Mouse (Mus musculus) midbrain, embryonic 11.5 days (tissue): Measurements from ENCODE around the gene Xrcc6. TPM values are rescaled to one million over a fixed set of nuclear protein-coding genes. Genes with fewer than 3 reads are reported as not detected.

Experiments
- ATAC-seq: fragments of 200-750 bp; cut with Nextera tagmentation; 2 replicates; pipeline ENCODE4 v1.8.0; 2017; ENCODE audit warnings: moderate TSS enrichment, moderate library complexity; ENCODE audit not compliant: low FRiP score
- DNase-seq: peaks from one replicate; pipeline ENCODE4 v3.0.0; 2015; ENCODE audit warnings: low spot score; ENCODE audit errors: missing footprints
- H3K27ac ChIP-seq: fragments of 300-500 bp; sonication (generic); 2 replicates; pipeline ENCODE4 v1.5.1; 2014; ENCODE audit warnings: low read depth, low read length
- H3K27me3 ChIP-seq: fragments of 300-500 bp; sonication (generic); 2 replicates; pipeline ENCODE4 v1.6.1; 2014; ENCODE audit warnings: mild to moderate bottlenecking, low read length, moderate library complexity, mixed read lengths; ENCODE audit not compliant: control insufficient read depth, insufficient read depth
- H3K36me3 ChIP-seq: fragments of 300-500 bp; sonication (generic); 2 replicates; pipeline ENCODE4 v1.6.1; 2014; ENCODE audit warnings: mild to moderate bottlenecking, low read length, moderate library complexity, mixed read lengths; ENCODE audit not compliant: control insufficient read depth, insufficient read depth
- H3K4me1 ChIP-seq: fragments of 300-500 bp; sonication (generic); 2 replicates; pipeline ENCODE4 v1.6.1; 2014; ENCODE audit warnings: low read length; ENCODE audit not compliant: control insufficient read depth, insufficient read depth
- H3K4me2 ChIP-seq: fragments of 300-500 bp; sonication (generic); 2 replicates; pipeline ENCODE4 v1.6.1; 2014; ENCODE audit warnings: mild to moderate bottlenecking, moderate library complexity
- H3K4me3 ChIP-seq: fragments of 300-500 bp; sonication (generic); 2 replicates; pipeline ENCODE4 v1.5.1; 2014; ENCODE audit warnings: low read depth, low read length
- H3K9ac ChIP-seq: fragments of 300-500 bp; sonication (generic); 2 replicates; pipeline ENCODE4 v1.6.1; 2014; ENCODE audit warnings: low read length
- H3K9me3 ChIP-seq: fragments of 300-500 bp; sonication (generic); 2 replicates; pipeline ENCODE4 v1.6.1; 2016; ENCODE audit warnings: low read length; ENCODE audit not compliant: control insufficient read depth
- WGBS: fragments of 180-500 bp; shearing (Covaris S2); extraction: QIAGEN DNeasy Blood & Tissue Kit; methylation state at CpG from one replicate; pipeline ENCODE4 v1.1.7; 2014; 5-methylcytosine and 5-hydroxymethylcytosine counted together
- polyA plus RNA-seq: library from polyadenylated mRNA; unstranded; fragments of >200 nt; fragmentation: Nextera tagmentation; extraction: Ambion mirVana; gene quantifications from 2 replicates; pipeline ENCODE4 v1.2.1, GENCODE M21; 2014

Xrcc6 gene
- polyA plus RNA-seq, 1 experiment from 2014 or later: 58.4 TPM

- Histone ChIP-seq H3K27ac (no peak overlapping the region), H3K27me3 (no peaks in the 10 kb centered on the region), H3K9me3 (no peaks in the 10 kb centered on the region), H3K4me3 (no peak overlapping the region), H3K4me1 (peaks cover 14% of the 10 kb centered on the region; the same call in 1 of the 2 replicates), H3K36me3 (no peaks in the 10 kb centered on the region), H3K4me2 (no peak overlapping the region), H3K9ac (no peak overlapping the region)
- 90% methylated on average over 6 of the region's 6 CpGs for WGBS
- ATAC-seq (no peak), DNase-seq (peak; percentile 67)
Measured at GRCm38 (mm10) chr15:82011947-82012346, 24.3 kb downstream of the Xrcc6 start.

- peak overlapping the region; percentile 98 for H3K4me2 ChIP-seq
- no peak overlapping the region for H3K27ac ChIP-seq
- 19% methylated on average over 9 of the region's 9 CpGs for WGBS
- peak; percentile 80 for DNase-seq
- H3K36me3 ChIP-seq: no peaks in the 10 kb centered on the region
- ATAC-seq: no peak
- peak overlapping the region; percentile 87 for H3K4me3 ChIP-seq
- peaks cover 14% of the 10 kb centered on the region; the same call in 1 of the 2 replicates for H3K4me1 ChIP-seq
- no peaks in the 10 kb centered on the region for H3K9me3 ChIP-seq
- peak overlapping the region; percentile 82 for H3K9ac ChIP-seq
- H3K27me3 ChIP-seq: no peaks in the 10 kb centered on the region
Measured at GRCm38 (mm10) chr15:82014745-82015391, 27.2 kb downstream of the Xrcc6 start.

- Histone ChIP-seq H3K27ac (peak overlapping the region; percentile 35; the same call in 1 of the 2 replicates), H3K4me3 (peak overlapping the region; percentile 87), H3K36me3 (no peaks in the 10 kb centered on the region), H3K4me1 (peaks cover 14% of the 10 kb centered on the region; the same call in 1 of the 2 replicates), H3K27me3 (no peaks in the 10 kb centered on the region), H3K4me2 (peak overlapping the region; percentile 98), H3K9me3 (no peaks in the 10 kb centered on the region), H3K9ac (peak overlapping the region; percentile 82)
- DNase-seq: peak; percentile 93
- WGBS: under 1% methylated on average over 39 of the region's 39 CpGs
- peak; percentile 3 for ATAC-seq
Measured at GRCm38 (mm10) chr15:82015392-82016100, 27.9 kb downstream of the Xrcc6 start.

- no peaks in the 10 kb centered on the region for H3K36me3 ChIP-seq
- under 1% methylated on average over 53 of the region's 53 CpGs for WGBS
- peak overlapping the region; percentile 82 for H3K9ac ChIP-seq
- H3K9me3 ChIP-seq: no peaks in the 10 kb centered on the region
- H3K27me3 ChIP-seq: no peaks in the 10 kb centered on the region
- H3K4me2 ChIP-seq: peak overlapping the region; percentile 98
- ATAC-seq: peak; percentile 97
- peak; percentile 100 for DNase-seq
- peak overlapping the region; percentile 87 for H3K4me3 ChIP-seq
- peaks cover 14% of the 10 kb centered on the region; the same call in 1 of the 2 replicates for H3K4me1 ChIP-seq
- peak overlapping the region; percentile 35; the same call in 1 of the 2 replicates for H3K27ac ChIP-seq
Measured at GRCm38 (mm10) chr15:82016101-82016808, 28.6 kb downstream of the Xrcc6 start.

- H3K4me2 ChIP-seq: peak overlapping the region; percentile 98
- 0 out of 2 replicates have a peak overlapping the region, but pooled peaks have one; percentile 35 for H3K27ac ChIP-seq
- no peaks in the 10 kb centered on the region for H3K36me3 ChIP-seq
- no peak for ATAC-seq
- no peaks in the 10 kb centered on the region for H3K9me3 ChIP-seq
- DNase-seq: no peak
- H3K4me1 ChIP-seq: peaks cover 14% of the 10 kb centered on the region; the same call in 1 of the 2 replicates
- 28% methylated on average over 6 of the region's 6 CpGs for WGBS
- H3K4me3 ChIP-seq: peak overlapping the region; percentile 87
- peak overlapping the region; percentile 69 for H3K9ac ChIP-seq
- no peaks in the 10 kb centered on the region for H3K27me3 ChIP-seq
Measured at GRCm38 (mm10) chr15:82016830-82017229, 29.2 kb downstream of the Xrcc6 start.

- no peak overlapping the region for H3K9ac ChIP-seq
- peak; percentile 61 for DNase-seq
- H3K4me2 ChIP-seq: no peak overlapping the region
- H3K27me3 ChIP-seq: no peaks in the 10 kb centered on the region
- H3K36me3 ChIP-seq: peaks cover under 1% of the 10 kb centered on the region; the same call in 1 of the 2 replicates
- WGBS: 82% methylated on average over 4 of the region's 4 CpGs
- no peak for ATAC-seq
- H3K9me3 ChIP-seq: no peaks in the 10 kb centered on the region
- H3K4me3 ChIP-seq: no peak overlapping the region
- peaks cover 14% of the 10 kb centered on the region; the same call in 1 of the 2 replicates for H3K4me1 ChIP-seq
- no peak overlapping the region for H3K27ac ChIP-seq
Measured at GRCm38 (mm10) chr15:82017461-82017860, 29.8 kb downstream of the Xrcc6 start.

GRCm38 (mm10) chr15:82019288-82019687 lies 31.7 kb downstream of the Xrcc6 start:
- Histone ChIP-seq H3K9ac (no peak overlapping the region), H3K27me3 (no peaks in the 10 kb centered on the region), H3K4me2 (no peak overlapping the region), H3K36me3 (peaks cover 5% of the 10 kb centered on the region; the same call in 1 of the 2 replicates), H3K27ac (no peak overlapping the region), H3K4me3 (no peak overlapping the region), H3K4me1 (peaks cover 12% of the 10 kb centered on the region; the same call in 1 of the 2 replicates), H3K9me3 (no peaks in the 10 kb centered on the region)
- DNase-seq (no peak), ATAC-seq (no peak)
- WGBS: 92% methylated on average over 3 of the region's 3 CpGs

- no peaks in the 10 kb centered on the region for H3K9me3 ChIP-seq
- no peak overlapping the region for H3K4me2 ChIP-seq
- DNase-seq: peak; percentile 45
- H3K27ac ChIP-seq: no peak overlapping the region
- H3K4me1 ChIP-seq: no peaks in the 10 kb centered on the region
- 90% methylated on average over 13 of the region's 13 CpGs for WGBS
- H3K4me3 ChIP-seq: no peak overlapping the region
- no peak for ATAC-seq
- no peak overlapping the region for H3K9ac ChIP-seq
- H3K27me3 ChIP-seq: no peaks in the 10 kb centered on the region
- peaks cover 15% of the 10 kb centered on the region for H3K36me3 ChIP-seq
Measured at GRCm38 (mm10) chr15:82022535-82023088, 35.0 kb downstream of the Xrcc6 start.
